15 mouse cellular contexts compared by ENCODE assay signal in genomic region chr6:134430161-134430799, GRCm38 (mm10). TPM values are rescaled to one million over a fixed set of nuclear protein-coding genes. Genes with fewer than 3 reads are reported as not detected.
A peak's percentile ranks its signal among the peaks of the same experiment; 100 is the strongest.
DNase-seq lines count a peak whose midpoint lies in the region; ATAC-seq and TF ChIP-seq lines count a peak whose summit lies in the region.
"Had no signal": no experiment of that assay in that cellular context is flagged by ENCODE, and none has a peak within 500 bp of the region (broad histone marks: within the 10 kb centered on the region; RNA-seq: fewer than 3 reads in every experiment).

No protein-coding gene starts in this region.

- ATAC-seq in embryonic facial prominence, embryonic 14.5 days (ENCODE audit: low read depth), result no peak
- ATAC-seq in heart, postnatal 0 days (ENCODE audit: insufficient read depth, low read depth), result no peak
- no peak for ATAC-seq in stomach, embryonic 16.5 days (ENCODE audit: insufficient read depth, low FRiP score)
- ATAC-seq: intestine, embryonic 15.5 days; liver, postnatal 0 days had no signal

- H3K4me2 ChIP-seq in embryonic facial prominence, embryonic 14.5 days (ENCODE audit: low read depth, low read length), result no peak overlapping the region
- no peak overlapping the region for H3K4me2 ChIP-seq in heart, postnatal 0 days (ENCODE audit: low read depth, low read length)
- no peak overlapping the region for H3K4me2 ChIP-seq in stomach, embryonic 16.5 days (ENCODE audit: low read depth, low read length)
- H3K4me2 ChIP-seq: intestine, embryonic 15.5 days; midbrain, embryonic 11.5 days had no signal

- no peak overlapping the region for H3K27ac ChIP-seq in embryonic facial prominence, embryonic 14.5 days (replicated peaks; ENCODE audit: low read depth, low read length)
- H3K27ac ChIP-seq in embryonic facial prominence, embryonic 10.5 days (replicated peaks), result no peak overlapping the region
- no peak overlapping the region for H3K27ac ChIP-seq in heart, postnatal 0 days (ENCODE audit: low read depth)
- H3K27ac ChIP-seq in stomach, embryonic 16.5 days (ENCODE audit: low read length), result peak overlapping the region; percentile 41
- H3K27ac ChIP-seq: intestine, embryonic 15.5 days had no signal

- WGBS in embryonic facial prominence, embryonic 14.5 days, result 62% methylated on average over 9 of the region's 9 CpGs
- 85% methylated on average over 9 of the region's 9 CpGs for WGBS in embryonic facial prominence, embryonic 10.5 days
- 60% methylated on average over 9 of the region's 9 CpGs for WGBS in heart, postnatal 0 days
- WGBS in stomach, embryonic 16.5 days, result 67% methylated on average over 9 of the region's 9 CpGs

- intact Hi-C loops in heart, postnatal 25 days (cut with DNase I), result no loop called here

- peak; percentile 81 for DNase-seq in embryonic facial prominence, embryonic 14.5 days (ENCODE audit: low spot score)
- DNase-seq in embryonic facial prominence, embryonic 10.5 days (ENCODE audit: low spot score), result no peak
- peak; percentile 35 for DNase-seq in heart, postnatal 0 days (ENCODE audit: low spot score)
- no peak for DNase-seq in heart, postnatal 25 days (ENCODE audit: low spot score)
- DNase-seq in lung, postnatal 10 days, result peak; percentile 45
- DNase-seq in lung, postnatal 4 days, result no peak
- no peak for DNase-seq in adrenal gland, postnatal 25 days
- DNase-seq: adrenal gland, postnatal 36 days; liver, postnatal 0 days; spleen, adult 18-20 months had no signal

- H3K27me3 ChIP-seq in embryonic facial prominence, embryonic 14.5 days (replicated peaks; ENCODE audit: control insufficient read depth, insufficient read depth, low read length), result no peaks in the 10 kb centered on the region
- no peaks in the 10 kb centered on the region for H3K27me3 ChIP-seq in embryonic facial prominence, embryonic 10.5 days (replicated peaks; ENCODE audit: low read depth, poor library complexity, severe bottlenecking)
- no peaks in the 10 kb centered on the region for H3K27me3 ChIP-seq in heart, postnatal 0 days (ENCODE audit: control insufficient read depth, insufficient read depth, low read length)
- no peaks in the 10 kb centered on the region for H3K27me3 ChIP-seq in stomach, embryonic 16.5 days (ENCODE audit: control insufficient read depth, insufficient read depth, low read length)
- H3K27me3 ChIP-seq: intestine, embryonic 15.5 days had no signal

- peak; percentile 16; the same call in 1 of the 2 replicates for TF ChIP-seq CTCF in heart, postnatal 0 days (IDR thresholded peaks at IDR 0.05; ENCODE audit: low read depth)

- no peaks in the 10 kb centered on the region for H3K9me3 ChIP-seq in embryonic facial prominence, embryonic 14.5 days (ENCODE audit: control insufficient read depth, low read length)
- no peaks in the 10 kb centered on the region for H3K9me3 ChIP-seq in embryonic facial prominence, embryonic 10.5 days
- H3K9me3 ChIP-seq in heart, postnatal 0 days (replicated peaks; ENCODE audit: control insufficient read depth, low read length), result no peaks in the 10 kb centered on the region
- H3K9me3 ChIP-seq in stomach, embryonic 16.5 days (replicated peaks; ENCODE audit: control insufficient read depth, low read length), result no peaks in the 10 kb centered on the region
- H3K9me3 ChIP-seq: intestine, embryonic 15.5 days had no signal

- TF ChIP-seq EP300 in heart, postnatal 0 days (IDR thresholded peaks at IDR 0.05; ENCODE audit: low read depth), result no peak

- H3K4me1 ChIP-seq in embryonic facial prominence, embryonic 14.5 days (ENCODE audit: control insufficient read depth, insufficient read depth, low read length), result peaks cover 10% of the 10 kb centered on the region; the same call in 1 of the 2 replicates
- H3K4me1 ChIP-seq in embryonic facial prominence, embryonic 10.5 days, result peaks cover 12% of the 10 kb centered on the region; the same call in 1 of the 2 replicates
- H3K4me1 ChIP-seq in heart, postnatal 0 days (ENCODE audit: control insufficient read depth, insufficient read depth), result no peaks in the 10 kb centered on the region
- H3K4me1 ChIP-seq in stomach, embryonic 16.5 days (ENCODE audit: control insufficient read depth, insufficient read depth, low read length), result peaks cover 2% of the 10 kb centered on the region; the same call in 1 of the 2 replicates

- H3K4me3 ChIP-seq in embryonic facial prominence, embryonic 14.5 days (ENCODE audit: low read depth, low read length), result no peak overlapping the region
- no peak overlapping the region for H3K4me3 ChIP-seq in embryonic facial prominence, embryonic 10.5 days
- no peak overlapping the region for H3K4me3 ChIP-seq in heart, postnatal 0 days (ENCODE audit: low read depth, low read length)
- H3K4me3 ChIP-seq in stomach, embryonic 16.5 days (replicated peaks; ENCODE audit: low read length), result no peak overlapping the region
- H3K4me3 ChIP-seq: intestine, embryonic 15.5 days had no signal

- H3K9ac ChIP-seq in embryonic facial prominence, embryonic 14.5 days (ENCODE audit: low read depth, low read length), result no peak overlapping the region
- no peak overlapping the region for H3K9ac ChIP-seq in heart, postnatal 0 days (replicated peaks; ENCODE audit: low read depth, low read length)
- H3K9ac ChIP-seq in stomach, embryonic 16.5 days (ENCODE audit: low read length), result no peak overlapping the region
- H3K9ac ChIP-seq: intestine, embryonic 15.5 days; liver, postnatal 0 days had no signal

- no peaks in the 10 kb centered on the region for H3K36me3 ChIP-seq in embryonic facial prominence, embryonic 14.5 days (ENCODE audit: control insufficient read depth, insufficient read depth, low read length)
- no peaks in the 10 kb centered on the region for H3K36me3 ChIP-seq in embryonic facial prominence, embryonic 10.5 days (replicated peaks)
- no peaks in the 10 kb centered on the region for H3K36me3 ChIP-seq in heart, postnatal 0 days (replicated peaks; ENCODE audit: control insufficient read depth, insufficient read depth, low read length)
- no peaks in the 10 kb centered on the region for H3K36me3 ChIP-seq in stomach, embryonic 16.5 days (ENCODE audit: control insufficient read depth, insufficient read depth, low read length)
- H3K36me3 ChIP-seq: intestine, embryonic 15.5 days had no signal

RNA-seq across cellular contexts. Expression of gene Bcl2l14, which starts 34.2 kb away (rescaled TPM):
- 2.6 and 3.0 TPM in 2 replicates for polyA plus RNA-seq in embryonic facial prominence, embryonic 14.5 days (2014; fragmentation: Nextera tagmentation; extraction: Ambion mirVana)
- polyA plus RNA-seq in embryonic facial prominence, embryonic 10.5 days (2016; fragmentation: Nextera tagmentation; extraction: Ambion mirVana), result 0.47 and 0.74 TPM in 2 replicates
- total RNA-seq in heart, postnatal 0 days (2014; rRNA removed; ENCODE audit: low replicate concordance), result 0.69 TPM in 1 of 2 replicates, not detected in the other
- 0.22 TPM in 1 of 2 replicates, not detected in the other for polyA plus RNA-seq in heart, postnatal 0 days (2015; fragmentation: Nextera tagmentation; extraction: Ambion mirVana)
- total RNA-seq in heart, postnatal 25 days (2021), result not detected
- 15.6 and 20.4 TPM in 2 replicates for polyA plus RNA-seq in stomach, embryonic 16.5 days (2015; fragmentation: Nextera tagmentation; extraction: Ambion mirVana)
- total RNA-seq in adrenal gland, postnatal 25 days (2021), result 0.24 TPM in 1 of 2 replicates, not detected in the other
- total RNA-seq: adrenal gland, postnatal 36 days; layer of hippocampus, postnatal 10 days; left cerebral cortex, postnatal 36 days had no signal
- polyA plus RNA-seq: midbrain, embryonic 11.5 days had no signal

Comparison
In these comparisons a context has a peak if more than half of its experiments do, and no peak if none do; other contexts are left out.
1. DNase-seq: peak in embryonic facial prominence, embryonic 14.5 days (single experiment), heart, postnatal 0 days (single experiment) and lung, postnatal 10 days (single experiment); none in embryonic facial prominence, embryonic 10.5 days (single experiment), heart, postnatal 25 days (single experiment), lung, postnatal 4 days (0 of 2) and adrenal gland, postnatal 25 days (single experiment).